Mouse (Mus musculus): ENCODE measurements around the gene Ifi47. TPM values are rescaled to one million over a fixed set of nuclear protein-coding genes. Genes with fewer than 3 reads are reported as not detected.

The Ifi47 gene
- total RNA-seq, 2 experiments from 2014 or later, result 1.4 to 1.6 TPM

Other genes with a start within 250 kb of the Ifi47 start
- 1 to 10 TPM; 4.8 to 5.1 TPM for gene Gm12184, start 249.9 kb upstream of the Ifi47 start, total RNA-seq (2021)
- gene Irgm1, start 204.9 kb upstream of the Ifi47 start, total RNA-seq (2021), result 1 to 10 TPM; 6.2 to 7.6 TPM
- gene Gm5431, start 174.4 kb upstream of the Ifi47 start, total RNA-seq (2021), result under 1 TPM; 0.26 to 0.38 TPM
- gene Psme2b, start 130.4 kb upstream of the Ifi47 start, total RNA-seq (2021), result 1 to 10 TPM; 2.0 to 3.0 TPM
- gene Olfr56, start 97.7 kb upstream of the Ifi47 start, total RNA-seq (2021), result under 1 TPM in 1 of 2 experiments, not detected in 1; 0.18 TPM
- 1 to 10 TPM; 2.0 to 2.1 TPM for gene 9930111J21Rik1, start 97.2 kb upstream of the Ifi47 start, total RNA-seq (2021)
- under 1 TPM; 0.07 to 0.29 TPM for gene Gm12185, start 84.4 kb upstream of the Ifi47 start, total RNA-seq (2021)
- gene Tgtp1, start 82.4 kb upstream of the Ifi47 start, total RNA-seq (2021), result under 1 TPM; 0.21 to 0.27 TPM
- 1 to 10 TPM; 3.6 to 3.9 TPM for gene 9930111J21Rik2, start 25.3 kb upstream of the Ifi47 start, total RNA-seq (2021)
- gene Tgtp2, start 12.4 kb upstream of the Ifi47 start, total RNA-seq (2021), result not detected
- 1 to 10 TPM in 1 of 2 experiments, under 1 TPM in 1; 0.63 to 1.1 TPM for gene Olfr1396, start 38.3 kb downstream of the Ifi47 start, total RNA-seq (2021)
- not detected for gene Olfr1395, start 65.7 kb downstream of the Ifi47 start, total RNA-seq (2021)
- not detected for gene Olfr1394, start 77.8 kb downstream of the Ifi47 start, total RNA-seq (2021)
- 10 to 100 TPM; 38.4 to 40.3 TPM for gene Btnl9, start 110.6 kb downstream of the Ifi47 start, total RNA-seq (2021)
- 10 to 100 TPM; 37.2 to 37.7 TPM for gene Zfp62, start 126.7 kb downstream of the Ifi47 start, total RNA-seq (2021)
- 10 to 100 TPM; 71.2 to 76.7 TPM for gene Mgat1, start 167.6 kb downstream of the Ifi47 start, total RNA-seq (2021)
- under 1 TPM; 0.23 to 0.33 TPM for gene Olfr1393, start 201.7 kb downstream of the Ifi47 start, total RNA-seq (2021)
- under 1 TPM in 1 of 2 experiments, not detected in 1; 0.11 TPM for gene Olfr1392, start 208.7 kb downstream of the Ifi47 start, total RNA-seq (2021)
- not detected for gene Olfr10, start 228.2 kb downstream of the Ifi47 start, total RNA-seq (2021)
- not detected for gene Olfr1391, start 246.2 kb downstream of the Ifi47 start, total RNA-seq (2021)

All from heart, postnatal 4 days (tissue).